Mouse (Mus musculus): ENCODE results near the gene Nrn1. TPM values are rescaled to one million over a fixed set of nuclear protein-coding genes. Genes with fewer than 3 reads are reported as not detected.

Gene Nrn1
- not detected in 2 replicates for polyA plus RNA-seq (2012)

DNA sequence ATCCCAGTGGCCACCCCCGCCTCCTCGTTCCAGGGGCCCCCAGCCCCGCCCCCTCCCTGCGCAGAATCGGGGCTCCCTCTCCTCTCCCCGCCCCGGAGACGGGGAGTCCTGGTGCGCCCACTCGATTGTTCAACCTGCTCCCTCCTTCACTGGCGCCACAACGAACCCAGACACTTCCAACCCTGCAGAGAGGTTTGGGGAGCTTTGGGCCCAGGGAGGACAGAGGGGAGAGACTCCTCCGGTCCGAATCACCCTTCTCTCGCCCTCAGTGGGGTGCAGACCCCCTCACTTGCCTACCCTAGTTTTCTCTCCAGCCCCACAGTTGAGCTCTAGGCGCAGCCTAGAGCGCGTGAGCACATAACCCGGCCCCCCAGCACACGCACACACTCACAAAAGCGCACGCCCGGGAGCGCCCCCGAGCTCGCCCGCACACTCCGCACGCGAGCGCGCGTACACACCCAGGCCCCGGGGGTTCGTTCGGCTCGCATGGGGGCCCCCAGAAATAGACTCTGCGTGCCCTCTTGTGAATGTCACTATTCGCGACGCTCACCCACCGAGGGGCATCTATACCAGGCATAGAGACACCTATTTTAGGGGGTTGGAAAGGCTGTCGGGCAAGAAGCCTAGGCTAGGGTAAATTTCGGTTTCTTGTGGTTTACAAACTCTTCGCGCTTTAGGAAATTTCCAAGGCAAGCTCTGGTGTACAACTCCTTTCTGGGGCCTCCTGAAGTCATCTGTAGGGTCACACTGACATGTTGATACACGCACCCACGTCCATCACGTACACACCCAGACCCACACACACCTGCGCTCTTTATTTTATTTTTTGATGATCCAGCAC, at the start of gene Nrn1:
Gene Nrn1 (minus strand): TSS at position 401 of the 841 bp plus-strand sequence.
- no peak for TF ChIP-seq GATA1 (IDR thresholded peaks at IDR 0.05; ENCODE audit: low read length)

- no peak for TF ChIP-seq GATA1 (IDR thresholded peaks at IDR 0.05; ENCODE audit: low read length)
Measured at GRCm38 (mm10) chr13:36779626-36780025, 44.7 kb upstream of the Nrn1 start.

DNA sequence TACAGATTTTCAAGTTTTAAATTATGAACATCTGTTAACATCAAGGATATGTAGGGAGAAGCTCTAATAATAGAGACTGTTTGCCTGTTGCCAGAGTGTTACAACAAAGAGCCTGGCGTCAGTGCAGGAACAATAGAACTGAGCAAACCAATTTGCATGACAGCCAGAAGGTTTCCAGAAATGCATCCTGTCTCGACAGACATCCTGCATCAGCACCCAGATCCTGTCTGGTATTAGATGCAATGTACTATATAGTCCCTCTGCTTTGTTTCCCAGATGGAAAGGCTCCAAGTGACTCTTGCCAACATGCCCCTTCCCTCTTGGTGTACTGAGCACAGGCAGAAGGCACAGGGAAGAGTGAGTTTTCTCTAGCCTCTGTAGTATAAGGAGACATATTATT, 31.9 kb upstream of the Nrn1 start:
- TF ChIP-seq GATA1 (IDR thresholded peaks at IDR 0.05; ENCODE audit: low read length): no peak

DNA sequence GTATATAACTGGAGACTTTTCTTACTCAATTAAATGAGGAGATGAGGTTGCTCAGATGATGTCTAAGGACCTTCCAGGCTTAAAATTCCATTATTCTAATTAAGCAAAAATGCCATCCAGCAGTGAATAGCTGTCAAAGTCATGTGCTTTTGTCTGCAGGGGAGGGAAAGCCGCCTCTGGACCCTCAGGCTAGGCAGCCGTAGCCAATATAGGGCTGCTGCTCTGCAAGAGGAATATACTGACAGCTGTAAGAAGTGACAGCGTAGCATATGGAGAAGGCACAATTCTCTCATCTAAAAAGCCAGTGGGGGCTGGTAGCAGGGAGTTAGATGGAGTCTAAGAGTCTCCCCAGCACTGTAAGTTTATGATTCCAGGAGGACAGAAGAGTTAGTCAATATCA, 16.9 kb upstream of the Nrn1 start:
- no peak for TF ChIP-seq GATA1 (IDR thresholded peaks at IDR 0.05; ENCODE audit: low read length)

- TF ChIP-seq GATA1 (IDR thresholded peaks at IDR 0.05; ENCODE audit: low read length): no peak
Measured at GRCm38 (mm10) chr13:36750056-36750455, 15.1 kb upstream of the Nrn1 start.

DNA sequence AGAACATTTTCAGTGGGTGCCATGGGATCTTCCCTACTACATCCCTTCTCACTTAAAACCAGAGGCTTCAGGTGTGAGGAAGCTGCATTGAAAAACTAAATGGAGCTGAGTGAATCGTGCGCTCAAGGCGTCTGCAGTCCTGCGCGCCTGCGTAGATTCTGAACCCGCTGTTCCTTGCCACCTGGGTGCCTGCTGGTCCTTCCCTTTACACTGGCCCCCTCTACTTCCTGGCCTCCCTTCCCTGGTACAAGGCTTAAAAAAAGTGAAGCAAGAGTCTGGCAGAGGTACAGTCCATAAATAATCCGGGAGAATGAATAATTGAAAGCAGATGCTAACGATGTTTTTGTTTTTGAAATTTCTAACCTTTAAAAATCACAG, 1.7 kb upstream of the Nrn1 start:
- TF ChIP-seq GATA1 (IDR thresholded peaks at IDR 0.05; ENCODE audit: low read length): no peak

- no peak for TF ChIP-seq GATA1 (IDR thresholded peaks at IDR 0.05; ENCODE audit: low read length)
Measured at GRCm38 (mm10) chr13:36735901-36736618, 1.1 kb upstream of the Nrn1 start.

GRCm38 (mm10) chr13:36733989-36734690, 791 bp downstream of the Nrn1 start:
- TF ChIP-seq GATA1 (IDR thresholded peaks at IDR 0.05; ENCODE audit: low read length): no peak

DNA sequence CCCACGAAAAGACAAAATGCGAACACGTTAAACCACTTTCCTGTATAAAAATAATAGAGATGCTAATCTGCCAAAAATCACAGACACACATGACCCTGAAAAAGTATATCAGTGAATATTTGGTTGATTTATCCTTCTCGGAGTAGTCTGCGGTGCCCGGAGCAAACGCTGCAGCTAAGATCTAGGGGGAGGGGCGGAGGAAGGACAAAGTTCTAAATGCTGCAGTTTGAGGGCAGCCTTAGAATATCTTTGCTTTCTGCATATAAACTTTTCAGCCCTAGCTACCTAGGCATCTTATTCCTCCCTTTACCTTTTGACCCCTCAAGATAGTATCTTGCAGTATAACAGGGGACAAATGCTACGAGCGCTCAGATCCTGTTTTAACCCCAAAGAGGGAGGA, 1.4 kb downstream of the Nrn1 start:
- no peak for TF ChIP-seq GATA1 (IDR thresholded peaks at IDR 0.05; ENCODE audit: low read length)

DNA sequence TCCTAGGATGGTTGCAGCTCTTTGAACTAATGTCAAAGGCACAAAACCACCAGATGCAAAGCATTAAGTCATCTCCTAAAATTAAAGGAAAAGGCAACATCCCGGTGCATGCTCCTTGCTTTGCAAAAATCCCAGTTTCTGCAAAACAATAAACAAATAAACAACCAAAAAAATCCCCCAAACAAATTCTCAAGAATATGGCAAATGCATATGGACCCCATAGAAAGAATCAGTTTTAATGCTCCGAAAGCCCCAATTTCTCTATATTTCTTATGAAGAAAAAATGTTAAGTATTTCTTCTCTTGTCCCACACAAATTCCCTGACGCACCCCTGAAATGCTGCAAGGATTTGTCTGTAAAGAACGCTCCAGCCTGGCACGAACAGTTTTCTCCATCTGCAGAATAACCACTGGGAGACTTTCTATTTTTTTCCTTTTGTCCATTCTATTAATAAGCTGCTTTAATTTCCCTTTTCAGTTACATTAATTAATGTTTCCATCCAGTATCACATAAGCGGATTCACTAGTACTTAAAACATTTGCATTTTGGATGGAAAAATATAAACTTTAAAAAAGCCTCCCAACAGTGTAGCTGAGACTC, 1.9 kb downstream of the Nrn1 start:
- no peak for TF ChIP-seq GATA1 (IDR thresholded peaks at IDR 0.05; ENCODE audit: low read length)

GRCm38 (mm10) chr13:36731931-36732461, 2.9 kb downstream of the Nrn1 start:
- no peak for TF ChIP-seq GATA1 (IDR thresholded peaks at IDR 0.05; ENCODE audit: low read length)

DNA sequence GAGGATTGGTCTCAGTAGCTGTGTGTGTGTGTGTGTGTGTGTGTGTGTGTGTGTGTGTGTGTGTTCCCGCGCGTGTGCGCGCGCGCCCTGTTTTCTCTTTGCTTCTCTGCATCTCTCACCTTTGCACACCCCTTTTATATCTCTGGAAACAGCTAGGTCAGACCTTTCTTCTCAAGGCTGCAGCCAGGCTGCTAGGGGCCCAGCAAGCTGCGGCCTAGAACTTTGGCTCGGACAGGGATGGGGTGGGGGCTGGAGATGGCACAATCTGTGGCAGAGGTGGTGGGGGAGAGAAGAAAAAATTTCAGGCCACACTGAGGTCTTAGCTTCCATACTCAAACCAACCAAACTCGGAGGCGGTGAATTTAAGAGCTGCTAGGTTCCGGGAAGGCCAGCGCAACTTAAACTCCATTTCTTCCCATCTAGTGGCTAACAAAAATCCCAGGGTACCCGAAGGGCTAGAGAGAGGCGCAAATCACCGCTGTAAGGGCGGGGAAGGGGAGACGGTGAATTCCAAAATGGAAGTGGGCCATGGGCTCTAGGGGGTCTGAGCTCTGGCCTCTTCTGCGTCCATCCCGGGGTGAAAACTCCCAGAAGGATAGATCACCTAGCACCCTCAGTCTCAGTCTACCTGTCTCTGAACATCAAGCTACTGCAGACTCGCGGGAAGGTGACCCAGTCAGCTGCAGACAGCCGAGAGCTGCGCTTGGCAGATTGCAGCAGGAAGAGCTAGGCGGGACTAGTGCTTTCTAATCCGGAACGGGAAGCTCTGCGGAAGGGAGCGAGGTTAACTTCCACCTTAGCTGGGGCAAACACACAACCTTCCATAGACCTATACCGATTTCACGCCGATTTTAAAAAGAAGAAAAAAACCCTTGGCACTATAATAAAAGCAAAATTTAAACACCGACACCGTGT, 3.7 kb downstream of the Nrn1 start:
- TF ChIP-seq GATA1 (IDR thresholded peaks at IDR 0.05; ENCODE audit: low read length): no peak

DNA sequence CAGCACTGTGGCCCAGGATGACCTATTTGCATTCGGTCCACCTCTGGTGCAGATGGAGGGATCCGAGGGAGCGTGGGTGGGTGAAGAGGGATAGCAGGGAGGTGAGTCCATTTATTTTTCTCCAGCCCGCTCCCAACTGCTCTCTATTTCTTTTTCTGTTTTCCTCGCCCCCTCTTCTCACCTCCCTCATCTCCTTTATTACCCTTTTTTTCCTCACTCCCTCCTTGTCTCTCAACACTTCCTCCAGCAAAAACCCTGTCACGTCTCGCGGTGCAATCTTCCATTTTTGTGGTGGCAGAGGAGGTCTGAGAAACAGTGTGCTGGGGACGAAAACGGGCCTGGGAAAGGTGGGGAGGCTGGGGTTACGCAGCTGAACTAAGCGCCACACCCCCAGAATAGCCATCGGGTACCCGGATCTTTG, 4.6 kb downstream of the Nrn1 start:
- no peak for TF ChIP-seq GATA1 (IDR thresholded peaks at IDR 0.05; ENCODE audit: low read length)

DNA sequence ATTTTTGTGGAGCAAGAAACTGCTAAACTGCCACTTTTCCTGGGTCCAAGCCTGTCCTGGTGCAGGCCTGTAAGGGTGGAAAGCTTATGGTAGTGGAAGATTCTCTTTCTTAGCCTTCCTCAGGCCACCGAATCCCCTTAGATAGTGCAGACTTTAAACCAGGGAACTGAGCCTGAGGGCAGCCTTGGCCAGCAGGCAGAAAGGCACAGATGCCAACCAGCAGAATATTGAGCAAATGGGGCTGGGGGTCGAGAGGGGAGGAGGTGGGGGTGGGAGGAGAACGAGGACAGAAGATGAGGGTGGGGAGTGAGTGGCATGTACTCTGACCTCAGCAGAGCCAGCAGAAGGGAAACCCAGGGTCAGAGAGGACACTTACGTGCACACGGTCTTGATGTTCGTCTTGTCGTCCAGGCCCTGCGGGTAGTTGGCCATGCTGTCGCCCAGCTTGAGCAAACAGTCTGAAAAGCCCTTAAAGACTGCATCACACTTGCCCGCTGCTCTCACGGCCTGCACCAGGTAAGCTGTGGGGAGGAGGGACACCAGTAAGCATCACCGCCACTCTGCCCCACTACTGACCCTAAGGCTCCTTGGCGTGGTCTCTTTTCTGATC, 5.1 kb downstream of the Nrn1 start:
- no peak for TF ChIP-seq GATA1 (IDR thresholded peaks at IDR 0.05; ENCODE audit: low read length)
